Mouse (Mus musculus): Measurements from ENCODE around the gene Ccl9. TPM values are rescaled to one million over a fixed set of nuclear protein-coding genes. Genes with fewer than 3 reads are reported as not detected.

Gene Ccl9
- total RNA-seq, 2 experiments from 2014 or later = 3.6 to 7.9 TPM

DNA sequence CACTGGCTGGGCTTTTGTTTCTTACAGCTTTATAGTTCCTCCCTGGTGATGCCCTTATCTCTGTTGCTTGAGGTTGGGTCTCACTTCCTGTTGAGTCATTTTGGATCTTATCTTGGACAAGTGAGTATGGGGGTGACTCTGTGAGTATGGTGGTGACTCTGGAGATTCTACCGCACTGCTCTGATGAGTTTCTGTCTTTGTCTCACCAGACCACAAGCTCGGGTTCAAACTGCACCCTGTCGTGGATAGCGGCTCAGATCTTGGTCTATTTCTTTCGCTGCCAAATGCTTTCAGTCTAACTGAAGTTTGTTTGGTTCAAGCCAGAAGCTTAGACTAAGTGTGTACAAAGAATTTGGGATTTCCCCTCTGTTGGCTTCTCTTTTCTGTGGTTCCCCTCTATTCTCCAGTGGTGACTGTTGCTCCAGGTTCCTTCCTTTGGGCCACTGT is 28.2 kb downstream of the Ccl9 start:
- intact Hi-C loops (cut with DNase I) = no loop called here
- no peak for DNase-seq (ENCODE audit: low spot score in 2 of 2)

DNA sequence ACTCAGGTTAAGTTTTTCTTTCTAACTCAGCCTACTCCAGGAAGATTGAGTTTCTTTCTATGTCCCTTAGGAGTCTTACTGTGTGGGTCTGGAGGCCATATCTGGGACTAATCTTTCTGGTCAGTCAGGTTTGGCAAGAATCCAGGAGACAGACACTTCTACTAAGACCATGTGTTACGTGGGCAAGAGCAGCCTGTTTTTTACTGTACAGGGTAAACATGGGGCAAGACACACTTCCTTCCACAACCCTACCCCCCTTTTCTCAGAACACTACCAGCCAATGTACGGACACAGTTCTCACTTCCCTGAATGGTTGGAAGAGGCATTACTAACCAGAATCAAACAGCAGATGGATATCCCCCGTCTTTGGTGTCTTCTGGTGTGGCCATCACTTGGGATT is 34.2 kb downstream of the Ccl9 start:
- intact Hi-C loops (cut with DNase I) = no loop called here
- DNase-seq (ENCODE audit: low spot score in 2 of 2) = peak in 1 of 2 experiments; percentile 8

DNA sequence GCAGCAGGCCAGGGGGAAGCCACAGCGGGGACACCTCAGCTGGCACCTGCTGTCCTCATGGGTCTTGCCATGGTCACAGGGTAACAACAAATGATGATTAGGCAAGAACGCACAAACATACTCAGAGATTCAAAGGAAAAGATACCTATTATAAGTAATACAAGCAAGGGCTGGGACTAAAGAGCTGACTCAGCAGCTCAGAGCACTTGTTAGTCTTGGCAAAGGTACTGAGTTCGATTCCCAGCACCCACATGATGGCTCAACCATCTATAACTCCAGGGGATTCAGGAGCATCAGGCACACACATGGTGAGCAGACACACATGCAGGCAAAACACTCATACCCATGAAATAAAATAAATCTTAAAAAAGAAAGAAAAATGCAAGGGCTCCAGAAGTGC is 37.0 kb downstream of the Ccl9 start:
- intact Hi-C loops (cut with DNase I) = no loop called here
- no peak for DNase-seq (ENCODE audit: low spot score in 2 of 2)

DNA sequence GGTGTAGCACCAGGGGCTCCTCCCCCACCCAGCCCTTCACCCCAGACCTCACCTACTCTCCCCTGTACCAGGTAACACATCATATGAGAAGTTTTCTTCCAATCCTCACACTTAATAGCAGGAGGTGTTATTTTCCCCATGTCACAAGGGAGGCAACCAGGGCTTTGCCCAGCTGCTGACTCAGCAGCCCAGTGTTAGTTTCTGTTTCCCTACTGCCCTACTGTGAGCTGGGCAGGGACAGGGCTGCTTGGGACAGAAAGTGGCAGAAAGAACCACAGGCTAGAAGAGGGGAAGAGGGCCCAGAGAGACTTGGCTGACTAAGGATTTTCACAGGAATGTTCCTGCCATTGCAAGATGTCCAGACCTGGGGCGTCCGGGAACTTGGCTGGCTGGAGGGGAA is 37.5 kb downstream of the Ccl9 start:
- intact Hi-C loops (cut with DNase I) = no loop called here
- DNase-seq (ENCODE audit: low spot score in 2 of 2) = no peak

DNA sequence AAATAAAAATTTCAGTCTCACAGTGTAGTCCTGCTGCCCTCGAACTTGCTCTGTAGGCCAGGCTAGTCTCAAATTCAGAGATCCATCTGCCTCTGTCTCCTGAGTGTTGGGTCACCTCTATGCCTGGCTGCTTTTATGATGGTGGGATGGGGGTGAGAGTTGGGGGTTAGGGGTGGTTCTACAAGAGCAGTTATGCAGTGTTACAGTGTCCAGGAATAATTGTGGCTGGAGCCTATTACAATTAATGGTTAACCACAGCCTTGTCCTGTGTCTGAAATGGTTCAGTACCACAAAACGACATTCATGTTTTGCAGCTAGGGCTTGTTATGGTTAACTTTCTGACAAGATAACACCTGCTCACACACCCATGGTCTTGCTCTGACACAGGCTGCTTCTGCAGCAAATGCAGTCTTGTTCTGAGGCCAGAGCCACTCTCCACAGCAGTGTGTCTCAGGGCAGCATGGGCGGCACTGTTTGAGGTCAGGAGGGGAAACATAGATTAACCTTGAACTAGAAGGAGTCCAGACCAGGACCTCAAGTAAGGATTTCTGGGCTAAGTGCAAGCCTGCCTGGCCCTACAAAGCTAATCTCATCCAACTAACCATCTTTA is 39.6 kb downstream of the Ccl9 start:
- intact Hi-C loops (cut with DNase I) = no loop called here

DNA sequence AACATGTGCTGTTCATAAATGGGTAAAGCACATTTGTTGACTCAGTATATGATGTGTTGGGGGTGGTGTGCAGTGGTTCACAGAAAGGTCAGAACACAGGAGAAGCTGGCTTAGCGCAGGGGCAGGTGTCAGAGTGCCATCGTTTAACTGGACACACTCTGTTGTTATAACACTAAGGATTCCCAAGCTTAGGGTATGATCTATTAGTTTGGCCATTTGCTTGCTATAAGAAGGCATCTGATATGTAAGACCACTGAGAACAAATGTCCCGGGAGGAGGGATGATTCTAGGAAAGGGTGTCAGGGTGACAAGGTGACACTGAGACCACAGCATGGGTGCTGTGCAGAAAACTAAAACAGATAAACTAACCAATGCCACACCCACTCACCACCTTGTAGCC is 41.6 kb downstream of the Ccl9 start:
- intact Hi-C loops (cut with DNase I) = no loop called here
- no peak for DNase-seq (ENCODE audit: low spot score in 2 of 2)

More for the DNA sequence above, 39.6 kb downstream of the Ccl9 start:
- DNase-seq (ENCODE audit: low spot score in 2 of 2) = no peak

DNA sequence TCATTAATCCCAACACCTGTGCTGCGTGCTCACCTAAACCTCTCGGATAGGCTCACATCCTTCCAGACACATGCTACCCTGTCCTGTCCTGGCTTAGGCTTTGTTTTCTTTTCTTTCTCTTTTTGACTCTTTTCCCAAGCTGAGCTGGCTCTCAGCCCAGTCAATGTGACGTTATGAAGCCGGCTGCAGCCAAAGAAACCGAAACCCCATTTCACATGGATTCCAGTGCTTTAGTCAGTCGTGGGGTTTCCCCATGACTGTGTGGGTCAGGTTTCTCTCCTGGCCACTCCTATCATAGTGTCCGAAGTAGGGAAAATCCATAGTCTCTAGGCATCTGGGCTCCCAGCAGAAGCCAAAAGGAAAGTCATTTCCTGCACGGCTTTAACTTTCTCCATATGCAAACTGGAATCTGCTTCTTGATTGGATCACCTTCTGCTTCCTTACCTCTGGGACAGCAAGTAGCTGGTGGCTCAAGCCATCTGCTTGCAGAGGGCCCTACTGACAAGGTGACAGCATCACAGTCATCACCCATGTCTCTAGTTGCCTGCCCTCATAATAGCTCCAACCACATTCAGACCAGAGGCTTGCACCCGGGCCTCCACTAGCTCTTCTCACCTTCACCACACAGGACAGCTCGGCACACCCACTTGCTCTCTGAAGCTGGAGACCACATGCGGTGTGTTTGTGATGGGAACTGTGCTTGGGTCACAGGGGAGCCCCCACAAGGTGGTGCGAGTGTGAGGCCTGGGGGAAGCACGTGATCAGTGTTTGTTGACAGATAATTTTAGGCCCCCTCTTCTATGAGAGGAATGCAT is 43.6 kb downstream of the Ccl9 start:
- peak; percentile 64 to 74 for DNase-seq (ENCODE audit: low spot score in 2 of 2)
- intact Hi-C loops (cut with DNase I) = no loop called here

DNA sequence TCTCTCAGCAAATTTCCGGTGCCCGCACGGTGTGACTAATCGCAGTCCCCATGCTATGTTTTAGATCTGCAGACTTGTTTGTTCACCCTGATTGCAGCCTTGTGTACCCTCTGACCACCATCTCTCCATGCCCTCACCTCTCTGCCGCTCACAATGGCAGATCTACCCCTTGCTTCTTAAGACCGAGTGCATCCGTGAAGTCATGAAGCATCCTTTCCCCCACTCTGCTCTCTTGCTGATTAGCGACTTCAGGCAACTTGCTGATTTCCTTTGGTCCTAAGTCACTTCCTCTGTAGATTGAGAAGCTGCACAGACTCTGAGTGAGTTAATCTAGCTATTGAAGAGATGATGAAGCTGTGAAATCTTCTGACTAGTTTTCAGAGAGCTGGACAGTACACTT is 44.3 kb downstream of the Ccl9 start:
- no peak for DNase-seq (ENCODE audit: low spot score in 2 of 2)

DNA sequence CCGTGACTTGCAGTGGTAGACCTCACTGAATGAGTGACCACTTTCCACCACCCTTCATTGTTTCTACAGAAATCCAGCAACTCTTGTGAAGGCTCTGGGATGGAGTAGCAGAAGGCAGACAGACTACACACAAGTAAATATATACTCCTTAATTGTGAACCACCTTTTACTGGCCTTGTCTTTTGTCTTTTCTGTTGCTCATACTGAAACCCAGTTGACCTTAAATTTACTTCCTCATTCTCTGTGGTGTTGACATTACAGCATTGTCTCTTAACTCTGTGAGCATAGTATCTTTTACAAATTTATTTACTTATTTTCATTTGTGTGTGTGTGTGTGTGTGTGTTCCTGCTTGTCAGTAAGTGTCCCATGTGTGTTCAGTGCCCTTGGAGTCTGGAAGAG is 45.2 kb downstream of the Ccl9 start:
- no peak for DNase-seq (ENCODE audit: low spot score in 2 of 2)
- intact Hi-C loops (cut with DNase I) = no loop called here

More for the DNA sequence above, 44.3 kb downstream of the Ccl9 start:
- intact Hi-C loops (cut with DNase I) = no loop called here

DNA sequence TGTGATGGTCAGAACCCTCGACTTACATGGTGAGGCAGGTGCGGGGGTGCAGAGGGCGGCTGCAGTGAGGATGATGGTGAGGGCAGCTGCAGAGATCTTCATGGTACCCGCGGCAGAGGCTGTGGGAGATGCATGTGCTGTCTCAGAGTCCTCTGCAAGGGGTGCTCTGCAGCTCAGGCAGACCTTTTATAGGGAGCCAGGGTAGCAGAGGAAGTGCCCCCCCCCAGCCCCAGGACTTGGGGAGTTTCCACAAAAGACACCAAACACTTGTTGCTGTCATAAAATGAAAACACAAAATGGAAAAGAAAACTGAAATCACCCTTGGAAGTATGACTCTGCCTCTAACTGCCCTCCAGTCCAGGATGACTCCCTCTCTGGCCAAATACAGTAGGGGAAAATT is 48.1 kb downstream of the Ccl9 start, which contains the start of gene Ccl5:
Ccl5 (minus strand) TSS at position 159 of the 400 bp plus-strand sequence.
- intact Hi-C loops (cut with DNase I) = no loop called here

DNA sequence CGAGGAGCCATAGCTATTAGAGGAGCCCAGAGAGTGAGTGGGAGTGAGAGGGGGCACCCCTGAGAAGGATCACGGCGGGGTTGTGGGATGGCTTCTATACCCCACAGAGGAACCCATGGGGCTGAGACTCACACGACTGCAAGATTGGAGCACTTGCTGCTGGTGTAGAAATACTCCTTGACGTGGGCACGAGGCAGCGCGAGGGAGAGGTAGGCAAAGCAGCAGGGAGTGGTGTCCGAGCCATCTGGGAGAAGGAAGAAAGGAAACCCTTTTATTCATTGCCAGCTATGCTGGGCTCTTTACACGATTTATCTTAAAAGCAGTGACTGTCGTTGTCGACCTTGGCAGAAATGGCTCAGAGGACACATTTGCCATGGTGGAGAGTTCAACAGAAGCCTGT is 49.4 kb downstream of the Ccl9 start:
- peak in 1 of 2 experiments; percentile 62 for DNase-seq (ENCODE audit: low spot score in 2 of 2)
- intact Hi-C loops (cut with DNase I) = no loop called here

More for the DNA sequence above, 48.1 kb downstream of the Ccl9 start, which contains the start of gene Ccl5:
- DNase-seq (ENCODE audit: low spot score in 2 of 2) = no peak

Other genes starting within 250 kb of the Ccl9 start
- gene Rasl10b, start 169.5 kb downstream of the Ccl9 start, total RNA-seq (2021) = 100 to 1,000 TPM; 258 to 277 TPM
- under 1 TPM in 1 of 2 experiments, not detected in 1; 0.18 TPM for gene Gas2l2, start 149.2 kb downstream of the Ccl9 start, total RNA-seq (2021)
- gene 1700020L24Rik, start 141.0 kb downstream of the Ccl9 start, total RNA-seq (2021) = not detected
- 1 to 10 TPM; 3.9 to 4.3 TPM for gene Mmp28, start 115.6 kb downstream of the Ccl9 start, total RNA-seq (2021)
- gene Taf15, start 105.5 kb downstream of the Ccl9 start, total RNA-seq (2021) = 10 to 100 TPM; 48.4 to 65.7 TPM
- not detected for gene Heatr9, start 56.5 kb downstream of the Ccl9 start, total RNA-seq (2021)
- not detected for gene Ccl5, start 48.1 kb downstream of the Ccl9 start, total RNA-seq (2021)
- 1 to 10 TPM; 1.7 to 2.4 TPM for gene Ccl6, start 14.5 kb upstream of the Ccl9 start, total RNA-seq (2021)
- not detected for gene Rpl9-ps1, start 67.0 kb upstream of the Ccl9 start, total RNA-seq (2021)
- gene Ccl3, start 70.7 kb upstream of the Ccl9 start, total RNA-seq (2021) = not detected
- not detected for gene Ccl4, start 83.9 kb upstream of the Ccl9 start, total RNA-seq (2021)
- not detected for gene Wfdc17, start 125.4 kb upstream of the Ccl9 start, total RNA-seq (2021)
- 1 to 10 TPM; 1.9 to 3.1 TPM for gene Wfdc18, start 130.4 kb upstream of the Ccl9 start, total RNA-seq (2021)
- not detected for gene Wfdc21, start 168.3 kb upstream of the Ccl9 start, total RNA-seq (2021)
- gene Heatr6, start 175.1 kb upstream of the Ccl9 start, total RNA-seq (2021) = 10 to 100 TPM; 12.3 to 14.8 TPM